Mouse (Mus musculus): ENCODE results near the gene Gpc6.

Gpc6 gene

DNA sequence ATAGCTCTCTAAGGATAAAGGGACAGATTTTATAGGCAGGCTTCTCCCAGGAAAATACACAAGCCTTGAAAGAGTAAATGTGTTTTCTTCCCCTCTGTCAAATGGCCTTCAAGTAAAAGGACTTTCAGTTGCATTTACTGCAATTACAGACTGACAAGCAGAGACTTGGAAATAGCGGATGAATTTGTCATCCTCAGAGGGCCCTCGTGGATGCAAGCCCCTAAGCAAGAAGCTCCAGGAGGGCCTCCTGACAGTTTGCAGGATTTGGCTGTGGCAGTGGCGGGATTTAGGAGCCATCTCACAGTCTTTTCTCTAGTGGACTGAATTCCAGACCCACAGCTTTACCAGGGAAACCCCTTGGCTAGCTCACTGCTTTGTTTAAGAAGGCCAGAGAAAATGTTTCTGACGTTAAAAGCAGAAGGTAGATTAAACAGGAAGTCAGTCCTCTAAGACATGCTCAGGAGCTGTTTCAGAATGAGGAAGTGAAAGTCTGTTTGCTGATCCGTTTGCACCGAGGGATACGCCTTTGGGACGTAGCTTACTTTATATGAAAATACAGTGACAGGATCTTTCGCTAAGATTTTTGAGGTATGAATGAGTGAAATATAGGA is 700.1 kb downstream of the Gpc6 start:
- DNase-seq (ENCODE audit: low spot score), result no peak

DNA sequence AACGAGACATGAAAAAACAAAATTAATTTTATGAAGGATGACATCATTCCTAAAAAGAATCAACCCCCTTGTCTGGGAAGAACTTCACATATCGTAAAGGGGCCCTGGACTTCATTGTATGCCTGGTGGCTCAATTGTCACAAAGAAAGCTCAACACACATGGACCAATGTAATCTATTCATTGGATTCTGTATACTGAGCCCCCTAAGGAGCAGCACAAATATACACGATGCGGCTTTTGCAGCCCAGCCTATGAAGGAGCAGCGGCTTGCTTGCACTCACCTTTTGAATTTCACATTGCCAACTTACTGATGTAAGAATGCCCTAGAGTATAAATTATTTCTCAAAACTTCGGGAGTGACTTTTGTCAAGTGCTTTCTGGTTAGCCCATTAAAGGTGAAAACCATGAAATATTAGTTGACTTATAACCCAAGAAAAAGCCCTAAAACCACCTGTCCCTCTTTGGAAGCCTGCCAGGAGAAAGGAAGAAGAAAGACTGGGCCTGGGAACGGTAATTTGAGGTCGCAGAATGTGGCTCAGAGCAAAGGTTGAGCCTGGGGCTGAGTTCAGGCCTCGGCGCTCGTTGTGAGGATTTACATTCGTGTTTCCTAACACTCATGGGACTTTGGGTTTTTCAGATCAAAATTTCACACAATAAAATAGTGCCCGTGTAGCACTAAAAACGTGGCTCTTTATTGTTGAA is 709.3 kb downstream of the Gpc6 start:
- no peak for DNase-seq (ENCODE audit: low spot score)

DNA sequence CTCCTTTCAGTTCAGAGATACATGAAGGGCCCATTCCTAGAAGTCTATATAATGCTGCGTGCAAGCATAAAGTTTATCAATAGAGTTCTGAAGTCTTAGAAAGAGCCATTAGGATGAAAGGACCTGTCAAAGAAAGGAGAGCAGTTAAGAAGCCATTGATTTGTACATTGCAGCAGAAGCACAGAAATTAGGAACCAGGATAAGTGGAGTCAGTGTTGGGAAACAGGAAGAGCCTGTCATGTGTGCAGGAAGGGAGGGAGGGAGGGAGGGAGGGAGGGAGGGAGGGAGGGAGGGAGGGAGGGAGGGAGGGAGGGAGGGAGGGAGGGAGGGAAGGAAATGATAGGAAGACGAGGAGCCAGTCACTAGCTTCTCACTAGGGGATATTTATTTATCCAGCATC is 716.7 kb downstream of the Gpc6 start:
- no peak for DNase-seq (ENCODE audit: low spot score)

DNA sequence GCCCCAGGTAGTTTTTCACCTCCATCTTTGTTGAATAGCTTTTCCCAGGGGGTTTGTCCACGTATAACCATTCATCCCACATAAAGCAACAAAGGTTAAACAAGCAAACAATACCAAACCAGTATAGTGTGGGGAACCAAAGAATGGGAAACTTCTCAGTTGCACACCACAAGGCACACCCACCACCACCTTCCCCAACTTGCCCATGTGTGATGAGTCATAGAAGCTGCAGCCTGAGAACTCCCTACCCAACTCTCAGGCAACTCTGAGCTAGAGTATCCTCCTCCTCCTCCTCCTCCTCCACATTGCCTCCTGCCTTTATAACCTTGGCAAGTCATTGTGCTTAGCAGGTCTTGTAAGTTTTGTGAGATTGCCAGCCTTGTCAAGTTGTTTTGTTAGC is 718.0 kb downstream of the Gpc6 start:
- no peak for DNase-seq (ENCODE audit: low spot score)

DNA sequence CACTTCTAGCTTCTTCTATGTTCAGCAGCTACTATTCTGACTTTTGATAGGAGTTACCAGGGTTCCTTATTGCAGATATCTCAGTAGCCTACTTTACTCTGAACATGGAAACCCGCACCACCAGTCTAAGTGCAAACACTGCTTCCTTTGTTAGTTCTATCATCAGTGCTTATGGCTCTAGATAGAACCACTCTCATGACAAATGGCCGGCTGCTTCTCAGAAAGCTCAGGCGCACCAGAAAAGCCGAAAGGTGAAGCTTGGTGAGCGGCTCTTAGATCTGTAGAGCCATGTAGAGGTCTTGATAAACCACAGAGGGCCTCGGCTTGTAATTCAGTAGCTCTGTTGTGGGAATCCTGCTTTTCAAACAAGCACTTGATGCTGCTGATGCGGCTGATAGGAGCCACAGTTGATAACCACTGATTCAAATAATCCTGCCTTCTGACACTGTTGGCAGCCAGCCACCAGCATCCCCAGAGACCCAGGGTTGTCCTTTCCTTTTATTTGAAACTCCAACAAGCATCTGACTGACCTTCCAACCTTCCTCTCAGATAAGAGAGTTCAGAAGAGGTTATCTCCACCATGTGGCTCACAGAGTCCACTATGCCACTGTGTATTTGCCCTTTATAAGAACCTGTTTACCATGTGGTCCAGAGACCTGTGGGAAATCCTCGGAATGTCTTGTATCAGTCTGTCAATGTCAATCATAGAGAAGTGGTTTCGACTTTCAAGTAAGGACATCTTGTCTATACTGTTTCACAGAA is 723.3 kb downstream of the Gpc6 start:
- DNase-seq (ENCODE audit: low spot score), result no peak

DNA sequence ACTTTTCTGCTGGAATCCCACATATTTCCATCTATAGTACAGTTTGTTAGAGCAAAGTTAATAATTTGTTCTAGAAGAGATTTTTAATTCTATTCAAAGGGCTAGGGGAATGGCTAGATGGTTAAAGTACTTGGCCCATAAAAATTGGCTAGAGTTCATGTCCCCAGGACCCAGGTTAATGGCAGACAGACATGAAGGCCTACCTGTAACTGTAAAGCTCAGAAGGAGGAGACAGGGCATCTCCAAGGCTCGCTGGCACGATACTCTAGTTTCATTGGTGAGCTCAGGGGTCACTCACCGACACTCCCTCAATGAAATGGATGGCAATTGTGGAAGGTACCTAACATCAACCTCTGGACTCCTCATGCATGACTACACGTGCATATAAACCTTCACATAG is 725.0 kb downstream of the Gpc6 start:
- no peak for DNase-seq (ENCODE audit: low spot score)

DNA sequence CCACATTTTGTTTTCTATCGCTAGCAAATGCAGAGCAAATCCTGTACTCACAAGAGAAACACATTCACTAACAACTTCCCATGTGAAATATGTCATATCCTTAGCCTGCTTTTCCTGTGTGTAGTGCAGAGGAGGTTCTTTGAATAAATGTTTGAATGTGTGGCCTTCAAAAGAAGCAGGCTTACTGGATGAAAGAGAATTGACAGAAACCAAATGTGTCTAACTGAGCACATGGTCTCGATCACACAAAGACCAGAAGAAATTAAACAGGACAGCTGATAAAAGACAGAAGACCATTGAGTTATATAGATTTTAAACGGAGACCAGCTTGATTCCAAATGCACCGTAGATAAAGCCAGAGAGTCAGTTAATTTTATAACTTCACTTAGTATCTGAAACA is 726.2 kb downstream of the Gpc6 start:
- DNase-seq (ENCODE audit: low spot score), result no peak

DNA sequence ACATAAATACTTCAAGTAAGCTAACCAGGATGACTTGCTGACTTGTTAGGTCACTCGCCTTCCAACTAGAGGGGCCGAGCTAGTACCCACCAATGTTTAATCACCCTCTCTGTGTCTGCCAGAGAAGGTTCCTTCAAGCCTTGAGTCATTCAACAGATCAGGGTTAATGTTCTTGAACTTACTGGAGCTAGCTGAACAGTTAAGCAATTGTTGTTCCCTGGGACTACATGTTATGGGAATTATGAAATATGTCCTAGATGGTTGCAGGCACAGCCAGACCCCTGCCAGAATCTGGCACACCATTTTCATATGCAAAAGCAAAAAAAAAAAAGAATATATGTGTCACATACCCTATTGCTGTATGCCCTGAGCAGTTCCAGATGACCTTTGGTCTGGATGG is 726.8 kb downstream of the Gpc6 start:
- DNase-seq (ENCODE audit: low spot score), result no peak

DNA sequence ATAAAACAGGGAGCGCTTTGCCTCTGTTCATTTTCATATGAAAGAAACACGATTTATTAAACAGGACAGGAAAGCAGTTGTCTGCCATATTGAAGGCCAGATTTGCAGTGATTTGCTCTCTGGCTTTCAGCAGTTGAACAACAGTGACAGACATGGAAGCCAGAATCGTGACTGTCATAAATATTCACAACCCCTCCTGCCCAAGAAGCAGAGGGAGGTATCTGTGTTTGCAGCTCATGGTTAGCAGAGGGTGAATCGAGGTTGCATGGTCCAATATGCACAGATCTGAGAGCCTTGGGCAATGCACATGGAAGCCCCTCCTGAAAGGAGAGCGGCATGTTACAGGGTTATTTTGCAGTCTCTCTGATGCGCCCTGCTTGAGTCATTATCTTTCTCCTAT is 730.3 kb downstream of the Gpc6 start:
- DNase-seq (ENCODE audit: low spot score), result no peak

DNA sequence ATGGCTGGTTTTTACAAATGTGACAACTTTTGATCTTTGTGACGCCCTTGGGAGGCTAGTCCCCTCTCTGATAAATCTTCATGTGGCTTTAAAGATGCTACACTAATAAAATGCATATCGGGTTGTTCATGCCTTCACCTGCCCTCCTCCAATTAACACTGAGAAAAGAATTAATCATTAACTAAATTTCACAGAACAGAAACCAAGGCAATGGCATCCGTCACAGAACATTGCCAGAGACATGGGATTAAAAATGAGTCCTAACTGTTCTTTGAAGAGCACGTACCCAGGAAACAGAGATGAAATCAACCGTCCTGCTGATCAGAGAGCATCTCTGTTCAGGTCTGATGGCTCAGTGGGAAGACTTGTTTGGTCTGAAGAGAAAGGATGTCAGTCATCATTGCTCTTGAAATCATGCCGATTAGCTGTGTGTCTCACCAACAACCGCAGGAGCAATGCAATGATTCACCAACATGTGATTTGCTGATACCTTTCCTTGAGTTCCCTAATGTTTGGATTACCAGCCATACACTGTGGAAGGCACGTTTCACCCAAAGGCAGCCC is 734.2 kb downstream of the Gpc6 start:
- DNase-seq (ENCODE audit: low spot score), result no peak

DNA sequence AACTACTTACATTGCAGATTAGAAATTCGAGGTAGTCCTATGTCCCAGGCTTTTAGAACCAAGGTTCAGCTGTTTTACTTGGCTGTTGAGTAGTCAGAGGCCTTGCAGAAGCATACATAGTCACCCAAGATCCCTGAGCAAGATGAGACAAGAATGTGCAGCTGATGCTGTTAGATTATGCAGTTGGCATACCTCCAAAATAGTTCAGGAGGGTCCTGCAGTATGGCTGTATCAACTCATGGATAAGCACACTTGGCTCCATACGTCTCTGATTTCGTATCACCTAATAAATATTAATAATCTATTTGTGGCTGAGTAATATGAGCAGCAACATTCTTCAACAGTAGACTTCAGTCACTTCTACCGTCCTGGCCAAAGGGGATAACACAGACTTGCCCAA is 737.1 kb downstream of the Gpc6 start:
- DNase-seq (ENCODE audit: low spot score), result no peak

DNA sequence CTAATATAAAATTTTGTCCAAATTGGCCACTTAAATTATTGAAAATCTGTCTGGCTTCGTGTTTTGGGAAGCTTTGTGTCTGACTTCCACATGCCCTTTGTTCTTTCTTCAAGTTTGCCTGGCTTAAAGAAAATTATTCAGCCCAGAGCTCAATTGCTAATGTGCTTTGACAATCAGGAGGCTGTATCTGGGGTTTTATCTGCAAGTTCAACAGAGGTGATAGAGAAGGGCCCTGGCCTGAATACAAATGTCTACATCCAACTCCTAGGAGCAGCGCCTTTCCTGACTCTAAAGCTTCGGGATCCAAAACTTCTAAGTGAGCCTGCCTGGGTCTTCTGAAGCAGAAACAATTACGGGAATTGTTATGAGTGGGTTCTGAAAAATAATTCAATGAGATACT is 739.7 kb downstream of the Gpc6 start:
- DNase-seq (ENCODE audit: low spot score), result no peak

DNA sequence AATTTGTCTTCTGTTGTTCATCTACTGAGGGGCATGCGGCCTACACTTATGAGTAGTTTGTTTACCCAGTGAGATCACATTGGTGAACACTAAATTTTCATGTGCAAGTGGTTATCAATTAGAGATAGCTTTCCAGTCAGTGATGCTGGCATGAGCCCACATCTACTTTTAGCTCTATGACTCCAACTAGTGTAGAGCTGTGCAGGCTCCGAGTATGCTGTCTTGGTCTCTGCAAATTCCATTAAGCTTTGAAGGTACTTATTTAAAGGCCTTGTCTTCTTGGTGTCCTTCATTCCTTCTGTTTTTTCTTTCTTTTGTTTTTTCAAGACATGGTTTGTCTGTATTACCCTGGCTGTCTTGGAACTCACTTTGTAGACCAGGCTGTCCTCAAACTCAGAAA is 741.0 kb downstream of the Gpc6 start:
- DNase-seq (ENCODE audit: low spot score), result no peak

DNA sequence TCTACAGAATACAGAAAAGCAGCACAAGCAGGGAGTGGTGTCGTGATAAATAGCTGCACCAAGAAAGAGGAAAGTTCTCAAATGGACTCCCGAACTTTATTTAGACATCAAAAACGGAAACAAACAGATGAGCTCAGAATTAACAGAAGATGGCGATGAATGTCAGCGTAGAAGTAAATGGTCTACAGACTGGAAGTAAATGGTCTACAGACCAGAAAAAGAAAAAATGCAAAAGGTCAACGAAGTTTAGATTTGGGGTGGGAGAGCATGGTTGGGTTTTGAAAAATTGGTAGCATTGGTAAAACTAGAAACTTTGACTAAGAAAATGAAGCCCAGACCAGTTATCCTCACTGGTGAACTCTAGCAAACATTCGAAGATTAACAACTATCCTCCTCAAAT is 748.4 kb downstream of the Gpc6 start:
- DNase-seq (ENCODE audit: low spot score), result no peak

DNA sequence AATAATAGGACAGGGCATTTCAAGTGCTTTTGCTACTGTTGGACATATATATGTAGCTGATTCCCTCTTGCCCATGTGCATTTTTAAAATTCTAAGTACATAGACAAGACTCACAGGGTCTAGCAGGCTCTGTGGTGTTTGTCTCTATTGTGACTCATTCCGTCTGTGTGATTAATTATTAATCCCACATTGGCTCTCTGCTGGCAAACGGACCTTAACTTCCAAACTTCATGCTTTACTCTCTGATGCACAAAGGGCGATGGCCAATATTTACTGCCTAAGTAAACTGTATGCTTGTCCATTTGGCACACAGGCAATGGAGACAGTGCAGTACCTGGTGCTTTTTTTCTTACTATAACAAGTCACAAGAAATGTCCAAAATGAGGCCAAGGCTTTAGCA is 749.4 kb downstream of the Gpc6 start:
- no peak for DNase-seq (ENCODE audit: low spot score)

DNA sequence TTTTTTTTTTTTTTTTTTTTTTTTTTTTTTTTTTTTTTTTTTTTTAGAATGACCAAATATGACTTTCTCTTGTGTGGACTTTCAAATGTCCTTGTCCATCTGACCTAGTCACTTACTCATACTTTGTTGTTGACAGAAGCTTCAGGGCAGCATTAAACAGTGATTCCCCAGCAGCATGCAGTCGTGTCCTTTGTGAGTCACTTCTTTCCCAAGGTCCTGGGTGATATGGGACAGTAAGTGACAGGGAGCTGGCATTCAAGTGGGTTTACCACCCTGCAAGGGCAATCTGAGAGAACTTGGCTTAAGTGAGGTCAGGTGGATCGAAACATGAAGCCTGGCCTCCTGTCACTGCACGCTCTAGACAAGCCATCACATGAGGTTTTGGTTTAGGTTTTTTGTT is 754.8 kb downstream of the Gpc6 start:
- no peak for DNase-seq (ENCODE audit: low spot score)

DNA sequence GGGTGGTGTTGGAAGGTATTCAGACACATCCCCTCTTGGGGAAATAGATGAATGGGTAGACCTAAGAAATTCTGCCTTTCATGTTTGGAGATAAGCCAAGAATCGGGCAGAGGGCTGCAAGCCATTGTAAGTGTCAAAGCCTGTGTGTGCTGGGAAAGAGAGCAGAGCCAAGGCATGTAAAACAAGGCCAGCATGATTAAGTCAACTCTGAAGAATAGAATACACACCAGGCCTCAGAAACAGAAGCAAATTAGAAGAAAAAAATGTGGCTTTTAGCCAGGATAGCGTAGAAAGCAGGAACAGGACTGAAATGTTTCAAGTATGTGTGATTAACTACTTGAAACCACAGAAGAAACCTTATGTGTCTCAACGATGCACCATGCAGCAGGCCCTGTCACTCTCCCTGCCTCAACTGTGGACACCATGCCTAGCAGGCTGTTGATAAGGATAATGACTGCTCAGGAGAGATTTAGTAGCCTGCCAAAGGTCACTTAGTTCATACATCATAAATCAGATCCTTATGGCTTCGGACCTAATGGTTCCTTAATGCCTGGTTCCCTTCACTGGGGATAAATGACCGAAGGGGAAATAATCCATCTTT is 756.3 kb downstream of the Gpc6 start:
- no peak for DNase-seq (ENCODE audit: low spot score)

DNA sequence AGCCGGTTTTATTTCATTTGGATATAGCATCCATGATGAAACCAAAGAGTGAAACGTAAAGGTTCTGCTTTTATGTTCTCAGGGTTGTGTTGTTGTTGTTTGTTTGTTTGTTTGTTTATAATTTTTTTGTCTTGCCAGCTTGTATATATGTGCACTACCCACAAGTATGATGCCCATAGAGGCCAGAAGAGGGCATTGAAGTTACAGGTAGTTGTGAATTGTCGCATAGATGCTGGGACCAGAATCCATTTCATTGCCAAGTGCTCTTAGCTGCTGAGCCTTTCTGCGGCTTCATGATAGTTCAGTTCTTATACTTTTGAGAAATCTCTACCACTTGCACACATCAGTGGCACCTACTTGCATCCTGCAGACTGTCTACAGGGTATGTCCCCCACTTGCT is 758.0 kb downstream of the Gpc6 start:
- DNase-seq (ENCODE audit: low spot score), result no peak

DNA sequence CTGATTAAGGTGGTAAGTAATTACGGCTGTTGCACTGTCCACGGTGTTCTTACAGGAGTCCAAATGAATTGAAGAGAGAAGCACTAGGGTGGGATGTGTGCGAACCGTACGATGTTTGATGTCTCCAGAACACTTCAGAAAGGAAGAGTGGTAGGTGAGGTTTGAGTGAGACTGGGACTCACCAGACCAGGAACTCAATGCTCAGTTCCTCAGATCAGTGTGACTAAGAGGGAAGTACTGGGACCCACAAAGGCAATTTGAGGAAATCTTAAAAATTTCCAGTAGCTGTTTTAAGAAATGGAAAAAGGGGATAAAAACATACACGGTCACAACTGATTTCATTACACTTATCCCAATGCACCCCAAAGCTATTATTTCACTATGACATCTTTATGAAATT is 764.7 kb downstream of the Gpc6 start:
- DNase-seq (ENCODE audit: low spot score), result no peak

DNA sequence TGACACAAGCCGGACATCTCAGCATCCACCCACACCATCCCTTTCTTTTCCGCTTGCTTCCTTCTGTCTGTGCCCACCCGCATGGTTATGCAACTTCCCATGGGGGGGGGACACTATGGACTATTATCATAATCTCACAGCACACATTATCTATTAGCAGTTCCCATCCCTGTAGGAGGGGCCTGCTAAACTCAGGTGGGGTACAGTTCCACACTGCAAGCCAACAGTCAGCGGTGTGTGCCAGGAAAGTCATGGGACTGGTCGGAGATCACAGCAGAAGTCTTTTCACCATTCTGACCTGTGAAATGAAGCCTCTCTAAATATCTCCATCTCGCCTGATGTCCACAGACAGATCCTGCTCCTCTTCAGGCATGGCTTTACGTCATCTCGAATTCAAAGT is 770.5 kb downstream of the Gpc6 start:
- no peak for DNase-seq (ENCODE audit: low spot score)

DNA sequence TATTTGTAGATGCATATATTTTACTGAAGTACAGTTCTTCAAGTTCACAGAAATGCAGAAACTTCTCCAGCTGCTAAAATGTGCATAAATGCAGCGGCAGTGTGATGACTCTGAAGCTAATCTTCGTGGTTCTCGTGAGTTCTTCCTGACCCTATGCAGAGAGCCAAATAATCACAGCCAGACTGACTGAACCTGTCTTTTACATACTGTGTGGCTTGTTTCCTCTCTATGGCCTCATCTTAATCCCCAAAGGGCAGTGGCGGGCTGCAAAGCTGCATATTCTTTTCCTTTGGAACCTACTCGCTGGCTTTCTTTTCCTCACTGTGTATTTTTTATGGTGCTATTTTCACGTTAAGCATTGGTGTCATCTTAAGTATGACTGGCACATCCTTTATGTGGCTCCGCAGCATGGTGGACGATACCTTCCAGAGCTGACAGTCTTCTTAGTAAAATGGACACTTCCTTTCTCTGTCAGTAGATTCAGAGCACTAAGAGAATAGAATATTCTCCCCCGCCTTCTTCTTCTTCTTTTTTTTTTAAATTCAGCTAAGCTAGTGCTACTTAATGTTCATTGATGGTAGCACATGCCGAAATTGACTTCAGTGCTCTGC is 775.7 kb downstream of the Gpc6 start:
- no peak for DNase-seq (ENCODE audit: low spot score)

DNA sequence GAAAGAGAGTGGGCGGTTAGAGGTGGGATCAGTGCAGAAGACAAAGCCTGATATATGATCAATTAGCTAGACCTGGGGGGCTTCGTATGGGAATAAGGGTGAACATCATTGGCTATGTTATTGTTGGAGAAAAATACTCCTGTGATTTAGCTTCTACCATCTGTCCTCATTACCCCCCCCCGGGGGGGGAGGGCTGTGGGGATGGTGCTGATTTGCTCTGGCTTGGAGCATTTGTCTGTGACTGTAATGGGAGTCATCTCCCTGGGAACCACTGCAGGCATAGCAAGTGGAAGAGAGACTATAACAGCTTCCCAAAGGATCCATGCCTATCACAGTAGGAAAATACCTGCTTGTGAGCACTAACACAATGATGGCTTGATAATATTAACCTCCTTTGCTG is 783.7 kb downstream of the Gpc6 start:
- DNase-seq (ENCODE audit: low spot score), result no peak

Data from urinary bladder, postnatal 25 days (tissue).